Mouse (Mus musculus) thymus, postnatal 10 days (tissue): Measurements from ENCODE around the gene Spint1.

Source experiments
- DNase-seq, 2 experiments: peaks; one replicate each; pipeline ENCODE4 v3.0.0; 2021; ENCODE audit warnings: low spot score in 2 of 2

The Spint1 gene

GRCm38 (mm10) chr2:119242548-119242947, 5.4 kb downstream of the Spint1 start:
- DNase-seq = no peak

- DNase-seq = no peak
These were observed 8.1 kb downstream of the Spint1 start for GRCm38 (mm10) chr2:119245246-119245645.

- no peak for DNase-seq
These were observed 10.7 kb downstream of the Spint1 start for GRCm38 (mm10) chr2:119247904-119248303.

GRCm38 (mm10) chr2:119249592-119250061, 12.5 kb downstream of the Spint1 start:
- no peak for DNase-seq

DNA sequence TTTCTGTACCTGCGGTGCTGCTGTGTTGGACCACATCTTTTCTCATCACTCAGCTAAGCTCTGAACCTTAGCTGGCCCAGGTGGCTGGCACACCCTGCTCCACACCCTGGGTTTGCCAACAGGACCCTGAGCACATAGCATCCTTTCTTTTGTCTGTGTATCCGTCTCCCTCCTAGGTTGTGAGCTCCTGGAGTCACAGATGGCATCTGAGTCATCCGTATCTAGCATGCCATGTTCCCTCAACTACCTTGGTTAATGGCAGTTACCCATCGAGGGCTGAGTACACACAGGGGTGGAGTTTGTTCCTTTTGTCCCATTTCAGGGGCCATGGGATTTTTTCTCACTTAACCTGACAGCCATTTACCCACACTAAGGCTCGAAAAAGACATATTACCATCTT, 13.2 kb downstream of the Spint1 start:
- no peak for DNase-seq

DNA sequence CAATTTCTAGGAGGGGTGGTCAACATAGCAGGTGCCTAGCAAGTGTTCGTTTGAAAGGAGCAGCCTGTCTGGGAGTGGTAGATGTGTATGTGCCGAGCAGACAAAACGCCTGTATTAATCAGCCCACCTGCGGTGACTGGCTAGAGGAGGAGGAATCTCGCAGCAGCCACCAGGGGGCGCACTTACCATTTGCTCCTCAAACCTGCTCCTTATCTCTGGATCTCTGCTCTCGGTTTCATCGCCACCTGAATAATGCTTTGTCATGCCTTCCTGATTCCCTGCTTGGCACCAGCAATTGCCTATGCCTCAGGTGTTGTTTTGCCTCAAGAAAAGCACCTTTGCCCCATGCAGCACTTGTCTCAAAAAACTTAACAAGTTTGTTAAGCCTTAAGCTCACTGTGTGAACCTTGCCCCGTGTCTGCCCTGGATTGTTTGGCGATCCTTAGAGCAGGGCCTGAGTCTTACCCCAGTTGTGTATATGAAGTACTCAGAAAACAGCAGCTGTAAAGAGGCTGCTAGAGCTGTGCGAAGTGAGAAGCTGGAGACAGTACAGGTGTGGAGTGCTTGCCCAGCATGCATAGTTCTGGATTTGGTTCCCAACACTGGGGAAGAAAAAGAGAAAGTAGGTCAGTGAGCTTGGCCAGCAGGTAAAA, 13.8 kb downstream of the Spint1 start:
- peak; percentile 77 to 95 for DNase-seq

DNA sequence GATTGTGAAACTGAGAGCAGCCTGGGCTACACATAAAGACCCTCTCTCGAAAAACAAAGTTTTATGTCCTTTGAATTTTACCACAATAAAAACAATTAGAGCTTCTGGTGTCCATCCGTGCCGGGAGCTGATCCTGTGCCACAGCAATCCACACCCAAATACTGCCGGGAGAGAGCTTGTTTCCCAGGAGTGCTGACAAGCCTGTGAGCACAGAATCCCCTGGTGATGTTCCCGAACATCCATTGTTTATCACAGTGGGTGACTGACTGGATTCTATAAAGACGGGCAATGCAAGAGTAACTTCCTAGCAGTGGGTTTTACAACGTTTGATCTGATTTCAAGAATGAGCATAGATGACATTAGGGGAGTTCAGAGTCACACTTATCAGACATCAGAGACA, 17.8 kb downstream of the Spint1 start:
- no peak for DNase-seq

GRCm38 (mm10) chr2:119260518-119260917, 23.4 kb downstream of the Spint1 start:
- no peak for DNase-seq

GRCm38 (mm10) chr2:119261326-119261725, 24.2 kb downstream of the Spint1 start:
- DNase-seq = no peak

- DNase-seq = no peak
These were observed 25.8 kb downstream of the Spint1 start for GRCm38 (mm10) chr2:119262978-119263377.

DNA sequence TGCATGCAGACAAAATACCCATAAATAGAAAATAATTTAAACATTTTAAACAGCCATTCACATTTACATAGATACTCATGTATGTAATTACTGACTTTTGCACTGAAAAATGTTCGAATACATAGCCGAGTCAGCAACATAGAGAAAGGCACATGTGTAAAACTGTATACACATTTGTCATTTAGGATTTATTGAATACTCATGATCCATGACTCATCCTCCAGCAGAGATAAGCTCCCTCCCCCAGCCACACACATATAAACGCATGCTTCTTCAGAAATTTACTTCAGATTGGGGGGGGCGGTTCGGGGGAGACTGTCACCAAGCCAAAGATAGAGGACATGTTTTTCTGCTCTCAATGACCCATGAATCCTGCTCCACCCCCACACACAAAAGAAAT, 26.7 kb downstream of the Spint1 start:
- DNase-seq = no peak

GRCm38 (mm10) chr2:119270286-119270642, 33.1 kb downstream of the Spint1 start:
- DNase-seq = no peak

- peak; percentile 37 to 65 for DNase-seq
These were observed 33.6 kb downstream of the Spint1 start, which contains the start of gene Rhov for GRCm38 (mm10) chr2:119270643-119271331. TSS of gene Rhov (minus strand) at chr2:119271272.

GRCm38 (mm10) chr2:119274126-119274525, 37.0 kb downstream of the Spint1 start:
- no peak for DNase-seq

- no peak for DNase-seq
These were observed 39.8 kb downstream of the Spint1 start for GRCm38 (mm10) chr2:119276926-119277325.

DNA sequence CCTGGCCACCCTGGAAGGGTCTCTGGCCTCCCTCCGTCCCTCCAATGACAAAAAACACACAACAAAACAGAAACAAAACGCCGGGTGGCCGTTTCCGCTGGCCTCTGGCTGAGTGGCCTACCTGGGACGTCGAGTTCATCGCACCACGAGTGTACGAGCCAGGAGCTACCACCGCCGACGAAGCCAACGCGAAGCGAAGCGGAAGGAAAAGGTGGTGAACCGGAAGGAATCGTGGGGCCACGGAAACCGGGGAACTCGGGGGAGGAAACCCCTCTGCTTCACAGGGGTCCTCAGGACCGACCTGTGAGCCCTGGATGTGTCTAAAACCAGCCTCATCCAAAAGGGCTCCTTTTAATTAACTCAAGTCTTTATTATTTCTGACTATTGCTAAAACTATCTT, 40.6 kb downstream of the Spint1 start:
- no peak for DNase-seq

DNA sequence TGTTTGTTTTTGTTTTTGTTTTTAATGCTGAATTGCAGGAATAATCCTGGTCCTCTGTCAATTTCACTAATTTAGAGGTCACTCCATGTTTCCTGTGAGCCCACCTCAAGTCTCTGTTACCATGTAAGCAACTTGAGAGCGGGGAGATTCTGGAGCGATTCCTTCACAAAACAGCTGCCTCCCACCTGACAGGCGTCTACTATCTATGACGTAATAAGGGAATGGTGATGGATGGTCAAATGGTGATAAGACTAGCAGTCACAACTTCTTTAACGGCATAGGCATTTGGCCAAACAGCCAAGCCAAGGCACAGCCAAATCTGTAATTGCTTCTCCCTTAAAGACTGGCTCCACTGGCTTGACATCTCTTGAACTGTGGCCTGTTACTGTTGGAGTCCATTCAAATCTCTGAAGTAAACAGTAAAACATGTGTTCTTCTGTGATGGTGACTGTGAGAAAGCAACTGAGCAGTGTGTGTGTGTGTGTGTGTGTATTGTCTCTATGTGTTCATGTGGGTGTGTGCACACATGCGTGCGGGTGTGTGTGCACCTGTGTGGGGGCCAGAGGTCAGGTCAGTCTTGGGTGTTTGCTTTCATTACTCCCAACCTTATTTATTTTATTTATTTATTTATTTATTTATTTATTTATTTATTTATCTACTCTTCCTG, 44.9 kb downstream of the Spint1 start:
- DNase-seq = no peak

DNA sequence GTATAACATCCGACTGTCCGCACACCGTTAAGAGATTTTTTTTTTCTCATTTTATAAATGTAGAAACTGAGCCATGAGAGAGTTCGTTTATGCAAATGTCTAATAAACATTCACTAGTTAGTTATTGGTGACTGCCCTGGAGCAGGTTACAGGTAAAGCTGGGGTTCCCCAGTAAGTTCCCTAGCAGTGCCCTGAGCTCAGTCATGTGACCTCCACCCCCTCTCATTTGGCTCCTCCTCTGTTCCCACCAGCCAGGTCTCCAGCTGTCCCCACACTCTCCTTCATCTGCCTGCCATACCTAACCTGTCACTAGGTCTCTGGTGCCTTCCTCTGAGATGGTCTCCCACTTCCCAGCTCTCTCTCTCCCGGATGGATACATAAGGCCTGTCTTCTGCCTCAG, 50.2 kb downstream of the Spint1 start:
- DNase-seq = no peak

- DNase-seq = peak; percentile 93 to 98
These were observed 51.2 kb downstream of the Spint1 start, which contains the start of gene Vps18 for GRCm38 (mm10) chr2:119288270-119288882. TSS of gene Vps18 (plus strand) at chr2:119288740.

DNA sequence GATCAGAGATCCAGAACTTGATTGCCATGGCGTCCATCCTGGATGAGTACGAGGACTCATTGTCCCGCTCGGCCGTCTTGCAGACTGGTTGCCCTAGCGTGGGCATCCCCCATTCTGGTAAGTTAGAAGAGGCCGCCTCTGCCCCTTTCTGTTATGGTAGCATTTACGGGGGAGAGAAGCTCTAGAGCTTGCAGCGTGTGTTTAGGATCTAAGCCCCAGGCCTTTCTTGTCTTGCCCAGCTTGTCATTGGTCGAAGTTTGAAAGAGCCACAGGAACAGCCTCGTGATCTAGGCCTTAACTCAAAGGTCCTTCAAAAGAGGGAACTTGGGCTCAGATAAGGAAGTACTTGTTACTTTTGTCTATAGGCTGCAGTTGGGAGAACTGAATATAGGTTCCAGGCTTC, 51.9 kb downstream of the Spint1 start:
- no peak for DNase-seq

- DNase-seq = no peak
These were observed 55.1 kb downstream of the Spint1 start for GRCm38 (mm10) chr2:119292281-119292680.

- no peak for DNase-seq
These were observed 55.7 kb downstream of the Spint1 start for GRCm38 (mm10) chr2:119292852-119293251.
